Mouse (Mus musculus) erythroid progenitor cell, adult 5-6 weeks (primary cell): Measurements from ENCODE around the gene A1cf. TPM values are rescaled to one million over a fixed set of nuclear protein-coding genes. Genes with fewer than 3 reads are reported as not detected.

Experiments
- ATAC-seq: replicated peaks from 2 replicates; pipeline ENCODE4 v1.8.0; 2016; ENCODE audit warnings: moderate number of reproducible peaks, mild to moderate bottlenecking, moderate TSS enrichment, inconsistent platforms; ENCODE audit not compliant: poor library complexity, low FRiP score, severe bottlenecking
- total RNA-seq, 2 experiments: library from RNA; stranded (forward) in 1 of 2; stranded (reverse) in 1 of 2; fragments of 150-400 nt in 1 of 2; fragments of 186-747, 209-891 nt in 1 of 2; gene quantifications; 2 replicates each; pipeline versions ENCODE4 v1.2.3 to v1.2.4; 2015 to 2017; ENCODE audit warnings: low replicate concordance in 2 of 2

The A1cf gene
- not detected in 2 replicates for total RNA-seq (2015; ENCODE audit: low replicate concordance)
- not detected in 2 replicates for total RNA-seq (2017; ENCODE audit: low replicate concordance)

DNA sequence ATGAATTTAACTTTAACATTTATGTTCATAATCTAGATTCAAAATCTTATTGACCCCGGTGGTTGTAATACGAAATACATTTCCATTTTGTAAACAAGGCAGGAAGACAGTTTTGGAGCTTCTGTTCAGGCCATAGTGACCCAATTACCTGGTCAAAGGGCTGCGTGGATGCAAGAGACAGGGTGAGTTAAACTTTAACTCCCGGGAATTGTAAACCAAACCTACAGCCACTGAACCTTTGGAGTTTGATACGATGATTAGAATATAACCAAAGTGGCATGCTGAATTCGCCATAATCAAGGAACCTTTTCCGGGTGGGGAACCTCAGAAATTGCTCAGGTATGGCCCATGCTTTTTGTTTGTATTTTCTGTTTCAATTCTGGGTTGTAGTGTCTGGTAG lies at the start of gene A1cf:
Gene A1cf (plus strand): TSS at position 244 of the 400 bp plus-strand sequence.
- ATAC-seq = no peak

DNA sequence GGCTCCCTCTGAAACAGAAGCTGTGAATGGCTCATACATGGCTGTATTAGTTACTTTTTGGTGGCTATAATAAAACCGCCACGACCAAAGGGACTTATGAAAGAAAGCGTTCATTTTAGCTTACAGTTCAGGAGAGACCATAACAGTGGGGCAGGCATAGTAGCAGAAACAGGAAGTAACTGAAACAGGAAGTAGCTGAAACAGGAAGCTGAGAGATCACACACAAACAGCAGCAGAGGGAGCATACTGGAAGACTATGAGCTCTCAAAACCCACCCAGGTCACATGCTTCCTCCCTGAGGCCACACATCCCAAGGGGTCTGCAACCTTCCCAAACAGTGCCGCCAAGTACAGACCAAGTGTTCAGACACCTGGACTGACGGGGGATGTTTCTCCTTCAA lies 34.3 kb upstream of the A1cf start:
- ATAC-seq = no peak

DNA sequence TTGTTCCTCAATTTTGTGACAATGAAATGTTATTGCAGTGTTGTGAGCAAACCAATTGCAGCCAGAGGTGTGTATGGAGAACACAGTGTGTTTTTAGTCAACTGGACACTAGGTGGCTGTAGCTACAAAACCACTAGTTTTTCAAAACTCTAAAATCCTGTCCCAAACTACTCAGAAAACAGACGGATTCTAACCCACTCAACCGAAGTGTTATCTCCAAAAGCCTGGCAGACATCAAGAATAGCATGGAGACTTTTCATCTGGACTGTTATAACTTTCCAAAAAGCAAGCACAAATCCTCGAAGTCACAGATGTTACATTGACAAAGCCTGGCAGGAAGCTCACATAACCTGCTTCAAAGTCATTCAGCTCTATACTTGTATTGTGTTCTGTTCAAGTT lies 6.7 kb upstream of the A1cf start:
- ATAC-seq = no peak

DNA sequence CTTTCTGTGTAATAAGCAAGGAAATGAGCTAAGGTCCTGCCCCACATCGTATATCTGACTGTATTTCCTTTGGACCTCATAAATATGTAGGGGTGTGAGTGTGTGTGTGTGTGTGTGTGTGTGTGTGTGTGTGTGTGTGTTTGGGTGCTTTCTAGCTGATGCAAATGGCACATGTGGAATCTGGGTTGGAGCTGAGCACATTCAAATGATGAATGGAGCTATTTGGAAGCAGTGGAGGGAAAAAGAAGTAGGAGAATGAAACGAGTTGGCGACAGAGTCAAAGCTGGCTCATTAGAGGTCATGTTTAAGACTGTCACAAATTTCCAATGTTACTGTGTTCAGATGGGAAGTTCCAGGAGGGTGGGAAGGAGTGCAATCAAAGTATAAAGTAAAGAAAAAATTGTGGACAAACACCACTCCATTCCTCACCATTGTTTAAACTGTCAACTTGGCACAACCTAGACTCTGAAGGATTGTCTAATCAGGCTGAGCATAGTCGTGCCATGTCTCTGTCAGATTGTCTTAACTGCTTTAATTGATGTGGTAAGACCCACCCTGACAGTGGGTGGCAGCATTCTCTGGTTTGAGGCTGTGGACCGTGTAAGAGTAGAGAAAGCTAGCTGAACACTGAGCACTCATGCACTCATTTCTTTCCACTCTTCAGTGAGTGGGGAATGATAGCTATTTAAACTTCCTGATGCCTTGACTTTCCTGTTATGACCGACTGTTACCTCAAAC lies 5.9 kb upstream of the A1cf start:
- no peak for ATAC-seq

DNA sequence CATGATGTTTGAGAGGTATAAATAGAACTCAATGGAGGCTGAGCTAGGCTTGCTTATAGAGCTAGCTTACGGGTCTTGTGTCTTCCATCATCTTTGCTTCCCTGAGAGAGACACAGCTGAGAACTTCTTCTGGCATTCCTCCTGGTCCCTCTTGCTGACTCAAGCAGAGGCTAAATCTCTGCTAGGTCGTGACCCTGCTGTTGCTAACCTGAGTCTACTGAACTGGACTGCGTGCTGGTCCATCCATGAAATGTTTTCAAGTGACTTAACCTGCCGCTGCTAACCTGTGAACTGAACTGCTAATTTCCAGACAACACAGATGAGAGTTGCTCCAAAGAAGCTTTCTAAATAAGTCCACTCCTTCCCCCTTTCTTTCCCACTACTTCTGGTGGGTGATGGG lies 3.1 kb upstream of the A1cf start:
- no peak for ATAC-seq

DNA sequence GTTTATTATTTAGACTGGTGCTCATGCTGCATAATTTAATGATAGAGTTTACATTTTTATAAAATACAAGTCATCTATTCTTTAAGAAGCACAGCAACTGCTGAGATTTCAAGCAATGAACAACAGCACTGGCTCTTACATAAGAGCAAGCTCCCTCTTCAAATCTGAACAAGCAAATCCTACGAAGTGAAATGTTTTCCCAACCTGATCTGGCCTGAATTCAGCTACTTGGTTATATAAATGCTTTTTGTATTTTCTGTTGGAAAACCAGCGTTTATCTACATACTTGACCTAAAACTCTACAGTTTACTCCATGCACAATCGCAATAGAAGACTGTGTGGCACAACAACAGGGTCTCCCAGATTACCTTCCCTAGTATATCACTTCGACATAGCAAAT lies 488 bp upstream of the A1cf start:
- ATAC-seq = no peak

DNA sequence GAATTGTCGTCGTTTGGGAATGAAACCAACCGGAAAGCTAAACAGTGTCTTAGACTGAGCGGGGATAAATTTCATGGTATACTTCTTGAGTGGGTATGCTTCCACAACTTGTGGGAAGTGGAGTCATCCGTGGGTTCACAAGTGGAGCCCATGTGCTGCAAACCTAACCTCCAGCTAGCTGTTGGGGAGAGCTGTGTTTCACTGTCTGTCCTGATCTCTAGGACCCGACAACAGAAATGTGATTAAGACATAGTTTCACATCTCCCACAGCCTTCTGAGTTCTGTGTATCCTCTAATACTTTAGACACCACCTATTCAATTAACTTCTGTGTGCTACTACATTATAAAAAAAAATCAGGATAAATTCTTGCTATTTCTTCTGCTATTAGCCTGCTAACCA lies 407 bp downstream of the A1cf start:
- no peak for ATAC-seq

DNA sequence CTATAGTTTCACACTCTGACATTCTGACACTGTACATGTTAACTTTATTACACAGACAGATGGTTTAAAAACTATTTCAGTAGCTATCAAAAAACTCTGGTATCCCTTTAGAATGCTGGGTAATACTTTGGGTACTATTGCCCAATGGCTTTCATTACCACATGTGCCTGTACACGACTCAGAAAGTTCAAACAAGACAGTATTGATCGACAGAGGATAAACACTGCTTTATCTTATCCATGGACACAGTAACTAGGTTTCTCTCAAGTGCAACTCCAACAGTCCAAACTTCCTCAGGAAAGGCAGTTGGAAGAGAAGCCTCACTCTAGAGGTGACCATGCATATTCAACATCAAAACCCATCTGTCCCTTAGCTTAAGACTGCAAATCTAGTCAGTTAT lies 2.8 kb downstream of the A1cf start:
- no peak for ATAC-seq

DNA sequence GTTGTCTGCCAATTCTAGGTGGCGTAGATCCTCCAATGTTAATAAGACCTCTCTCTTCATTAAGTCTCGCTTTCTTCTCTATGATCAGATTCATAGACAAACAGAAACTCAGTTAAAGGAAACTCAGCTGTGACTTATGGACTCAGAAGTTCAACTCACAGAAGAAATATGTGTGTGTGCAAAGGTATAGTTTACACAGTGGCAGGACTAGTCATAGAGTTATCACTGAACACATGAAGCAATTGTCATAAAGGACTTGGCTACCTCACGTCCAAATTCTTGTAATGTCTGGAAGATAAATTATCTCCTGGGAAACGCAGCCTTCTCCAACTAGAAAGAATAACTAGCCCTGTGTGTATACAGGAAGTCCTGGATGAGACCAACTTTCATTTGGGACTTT lies 9.4 kb downstream of the A1cf start:
- no peak for ATAC-seq

DNA sequence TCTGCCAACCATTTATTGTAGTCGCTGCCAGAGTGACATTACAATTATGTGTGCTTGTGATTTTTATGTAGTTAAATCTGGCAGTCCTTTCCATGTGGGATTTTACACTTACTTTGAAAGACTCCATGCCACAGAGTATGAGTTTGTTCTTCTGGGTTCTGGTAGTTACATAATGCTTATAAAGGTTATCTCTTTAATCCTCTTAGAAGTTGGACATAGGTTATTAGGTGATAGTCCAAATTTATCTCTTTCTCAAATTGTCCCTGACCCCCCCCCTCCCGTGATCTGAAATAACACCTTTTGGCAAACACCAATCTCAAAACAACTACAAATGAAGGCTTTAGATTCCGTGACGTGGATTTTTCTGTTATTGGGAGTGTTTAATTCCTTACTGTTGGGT lies 16.0 kb downstream of the A1cf start:
- no peak for ATAC-seq

DNA sequence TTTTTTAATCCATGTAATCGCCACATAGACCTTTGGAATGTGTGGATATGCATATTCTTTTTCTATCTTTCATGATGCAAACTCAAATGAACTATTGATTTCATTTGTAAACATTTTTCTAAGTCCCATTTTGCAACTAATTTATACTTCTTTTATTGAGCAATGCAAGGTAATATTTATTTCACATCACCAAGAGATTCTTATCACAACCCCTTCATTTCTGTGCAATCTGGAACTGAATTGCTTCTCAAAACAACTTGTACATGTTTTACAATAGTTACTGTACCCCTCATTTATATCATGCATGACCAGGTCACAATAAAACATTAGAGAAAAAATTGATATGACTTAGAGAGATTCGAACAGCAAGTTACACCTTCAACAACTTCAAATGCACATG lies 18.7 kb downstream of the A1cf start:
- no peak for ATAC-seq

DNA sequence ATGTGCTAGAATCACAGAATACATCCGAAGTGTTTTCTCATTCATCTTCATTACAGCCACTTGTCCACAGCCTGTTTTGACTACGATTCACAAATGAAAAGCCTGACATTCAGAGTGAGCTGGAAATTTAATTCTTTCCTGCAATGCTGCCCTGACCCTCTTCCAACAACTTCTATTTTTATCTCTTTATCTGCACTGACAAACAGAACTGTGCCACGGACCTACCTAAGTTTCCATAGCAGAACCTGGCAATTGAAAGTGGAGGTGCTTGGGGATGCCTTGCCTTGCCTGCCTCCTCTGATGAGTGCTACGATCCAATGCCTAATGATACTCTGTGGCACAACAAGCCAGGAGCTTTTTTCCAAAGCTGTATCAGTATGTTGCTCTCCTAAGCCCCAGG lies 21.4 kb downstream of the A1cf start:
- ATAC-seq = no peak

DNA sequence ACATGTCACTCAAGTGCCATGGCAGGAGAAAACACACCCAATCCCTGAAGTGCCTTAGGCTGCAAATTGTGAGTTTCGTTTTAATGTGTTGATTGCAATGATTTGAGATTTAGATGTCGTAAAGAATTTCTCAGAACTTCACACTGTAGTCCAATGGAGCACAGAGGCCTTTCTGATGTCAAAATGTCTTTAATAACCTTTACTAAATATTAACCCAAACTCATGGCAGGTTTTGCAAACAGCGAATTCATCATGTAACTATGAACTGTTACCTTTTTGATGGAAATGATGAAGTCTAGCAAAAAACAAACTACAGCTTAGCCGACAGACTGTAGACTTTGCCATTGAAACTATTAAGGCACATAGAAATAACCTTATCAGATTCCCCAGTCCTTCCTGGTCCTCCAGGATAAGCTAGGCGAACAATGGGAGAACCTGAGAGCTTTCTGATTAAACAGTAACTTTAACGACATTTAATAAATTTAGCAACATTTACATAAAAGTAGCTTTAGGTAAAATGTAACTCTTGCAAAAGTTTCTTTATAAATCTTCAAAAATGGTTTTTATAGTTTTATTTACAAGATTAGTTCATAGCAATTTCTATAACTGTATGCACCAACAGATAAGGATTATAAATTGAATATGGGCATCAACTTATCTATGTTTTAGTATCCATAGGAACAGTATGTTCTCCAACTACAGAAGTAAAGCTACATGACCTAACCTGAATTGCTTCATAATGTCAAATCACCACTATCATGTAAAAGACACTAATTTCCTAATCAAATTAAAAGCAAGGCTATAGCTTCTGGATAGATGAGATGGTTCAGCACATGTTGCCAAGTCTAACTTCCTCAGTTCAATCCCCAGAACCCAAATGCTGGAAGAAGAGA lies 22.7 kb downstream of the A1cf start:
- no peak for ATAC-seq

DNA sequence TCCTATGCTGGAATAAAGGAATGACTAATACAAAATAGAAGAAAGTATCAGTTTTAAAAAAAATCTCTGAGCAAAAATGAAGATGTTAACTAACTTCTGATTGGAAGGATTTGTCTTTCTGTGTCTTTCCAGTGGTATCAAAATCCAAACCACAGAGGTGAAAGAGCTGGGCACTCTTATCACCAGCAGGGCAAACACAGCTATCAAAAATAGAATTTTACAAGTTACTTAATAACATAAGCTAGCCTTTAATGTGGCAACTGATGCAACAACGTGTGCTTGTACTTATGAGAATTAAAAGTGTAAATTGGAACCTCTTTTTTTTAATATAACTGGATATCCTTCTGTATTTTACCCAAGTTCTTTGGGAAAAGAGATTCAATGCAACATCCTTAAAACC lies 27.4 kb downstream of the A1cf start:
- ATAC-seq = no peak

DNA sequence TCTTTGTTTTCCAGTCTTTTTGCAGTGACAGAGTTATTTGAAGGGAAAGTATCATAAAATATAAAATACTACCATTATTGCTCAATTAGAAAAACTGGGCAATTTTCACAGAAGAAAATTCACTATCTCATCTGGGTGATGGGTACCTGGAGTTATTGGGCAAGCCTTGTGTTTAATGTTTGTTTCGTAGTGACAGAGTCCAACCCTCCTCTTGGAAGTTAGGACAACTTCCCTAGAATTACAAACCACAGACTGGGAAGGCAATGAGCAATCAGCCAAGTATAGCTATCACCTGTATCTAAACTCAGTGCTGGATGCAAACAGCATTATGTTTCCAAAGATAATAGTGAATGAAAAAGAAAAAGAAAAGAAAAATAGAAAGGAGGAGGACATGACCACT lies 28.1 kb downstream of the A1cf start:
- ATAC-seq = no peak

DNA sequence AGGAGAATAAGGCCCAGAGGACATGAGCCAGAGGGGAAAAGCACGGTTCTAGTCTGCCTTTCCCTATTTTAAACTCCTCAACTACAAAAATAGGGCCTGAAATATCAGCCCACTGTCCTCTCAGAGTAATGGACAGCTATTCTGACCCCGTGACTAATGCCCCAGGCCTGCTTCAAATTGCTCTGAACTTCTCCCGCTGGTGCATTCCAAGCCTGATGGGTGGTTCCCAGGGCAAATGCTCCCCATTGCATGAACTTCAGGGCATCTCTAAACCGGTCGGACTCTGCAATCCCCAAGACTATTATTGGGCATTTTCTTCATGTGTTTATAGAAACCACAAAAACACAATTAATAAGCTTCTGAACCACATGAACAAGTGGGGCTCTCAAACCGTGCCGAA lies 37.1 kb downstream of the A1cf start:
- ATAC-seq = no peak

DNA sequence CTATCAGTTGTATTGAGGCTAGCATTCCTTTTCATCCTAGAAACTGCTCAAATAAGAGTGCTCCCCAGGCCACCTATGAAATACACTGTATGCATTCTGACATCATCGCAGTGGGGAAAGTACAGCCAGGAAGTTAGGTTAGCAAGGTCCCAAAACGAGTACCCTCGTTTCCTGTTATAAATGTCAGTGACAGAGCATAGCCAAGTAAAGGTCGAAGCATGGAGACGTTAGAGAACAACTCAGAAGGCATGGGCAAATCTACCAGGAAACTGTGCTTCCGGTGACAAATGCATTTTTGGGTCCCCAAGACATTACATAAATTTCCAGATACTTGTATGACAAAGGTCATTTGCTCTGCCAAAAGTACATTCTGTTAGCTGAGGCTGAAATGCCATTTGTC lies 41.9 kb downstream of the A1cf start:
- ATAC-seq = no peak

DNA sequence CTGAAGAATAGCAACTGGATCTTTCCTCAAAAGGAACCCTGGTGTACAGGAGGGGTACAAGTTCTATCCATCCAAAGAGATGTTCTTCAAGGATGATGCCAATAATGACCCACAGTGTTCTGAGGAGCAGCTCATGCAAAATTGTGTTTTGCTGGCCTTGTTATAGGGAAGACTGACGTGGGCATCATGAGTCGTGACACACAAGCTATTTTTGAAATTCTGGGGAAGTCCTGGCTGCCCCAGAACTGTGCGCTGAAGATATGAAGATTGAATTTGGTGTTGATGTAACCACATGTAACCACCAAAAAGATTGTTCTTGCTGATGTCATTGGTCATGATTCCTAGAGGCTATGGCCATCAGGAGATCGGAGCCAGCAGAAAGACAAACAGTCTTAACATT lies 45.4 kb downstream of the A1cf start:
- ATAC-seq = no peak

DNA sequence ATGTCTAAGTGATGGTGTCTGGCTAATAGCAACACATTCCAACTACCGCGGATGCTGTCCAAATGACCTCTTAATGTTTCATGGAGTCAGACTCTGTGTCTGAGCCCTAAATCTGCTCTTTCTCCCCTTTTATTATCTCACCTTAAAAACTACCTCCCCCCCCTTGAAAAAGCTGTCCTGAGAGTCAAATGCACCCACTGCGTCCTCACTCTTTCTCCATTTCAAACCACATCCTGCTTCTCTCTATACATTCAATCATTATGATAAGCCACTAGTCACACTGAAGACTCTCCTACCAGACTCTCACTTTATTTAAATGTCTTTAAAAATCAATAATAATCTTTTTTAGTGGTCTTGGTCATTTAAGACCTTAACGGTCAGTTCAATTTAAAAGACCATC lies 51.8 kb downstream of the A1cf start:
- no peak for ATAC-seq

DNA sequence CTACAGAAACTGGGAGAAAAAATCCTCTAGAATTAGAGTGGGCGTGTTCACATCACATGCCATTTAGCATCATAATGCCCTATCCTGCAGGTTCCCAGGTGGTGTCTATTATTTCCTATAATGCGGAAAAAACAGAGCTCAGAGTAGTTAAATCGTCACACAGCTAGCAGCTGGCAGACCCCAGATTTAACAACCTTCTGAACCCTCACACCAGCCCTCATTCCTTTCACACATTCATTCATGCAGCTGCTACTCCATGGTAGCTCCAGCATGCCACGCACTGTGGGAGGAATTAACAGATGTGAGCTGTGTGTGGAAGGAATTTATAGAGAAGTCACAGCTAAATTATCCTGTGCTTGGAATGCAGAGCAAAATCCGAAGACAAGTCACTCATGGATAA lies 53.3 kb downstream of the A1cf start:
- ATAC-seq = no peak

DNA sequence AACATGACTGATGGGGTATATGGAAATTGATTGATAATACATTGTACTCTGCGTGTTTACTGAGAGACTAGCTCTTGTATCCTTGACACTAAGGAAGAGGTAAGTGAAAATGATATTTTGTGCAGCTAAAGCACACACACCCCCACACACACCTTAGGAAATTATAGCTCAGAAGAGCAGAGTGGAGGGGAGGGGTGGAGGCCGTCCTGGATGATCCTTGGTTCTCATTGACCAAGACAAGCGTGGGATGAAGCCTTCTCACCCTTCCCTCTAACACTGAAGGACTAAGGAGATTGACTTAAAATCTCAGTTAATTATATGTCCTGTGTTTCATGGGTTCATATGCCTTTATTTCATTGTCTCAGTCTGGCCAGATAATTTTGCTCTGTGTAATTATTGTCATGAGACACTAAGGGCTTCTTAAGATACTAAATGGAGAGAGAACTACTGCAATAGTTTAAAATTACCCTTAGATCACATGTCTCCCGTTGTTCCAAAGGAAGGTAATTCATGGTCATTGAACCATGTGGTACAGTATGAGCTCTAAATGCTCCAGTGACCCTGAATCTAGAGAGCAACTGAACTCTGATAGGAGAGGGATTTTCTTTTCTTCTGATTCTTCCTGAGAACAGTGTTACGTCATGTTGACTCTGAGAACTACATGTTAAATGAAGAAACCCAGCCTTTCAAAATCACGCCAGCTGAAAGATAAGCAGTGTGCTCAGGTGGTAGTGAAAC lies 55.2 kb downstream of the A1cf start:
- ATAC-seq = no peak
